9 mouse cellular contexts compared by ENCODE assay signal in genomic region chr10:39659411-39660268, GRCm38 (mm10). TPM values are rescaled to one million over a fixed set of nuclear protein-coding genes. Genes with fewer than 3 reads are reported as not detected.
DNase-seq lines count a peak whose midpoint lies in the region; ATAC-seq and TF ChIP-seq lines count a peak whose summit lies in the region.
"Had no signal": no experiment of that assay in that cellular context is flagged by ENCODE, and none has a peak within 500 bp of the region (broad histone marks: within the 10 kb centered on the region; RNA-seq: fewer than 3 reads in every experiment).

No protein-coding gene starts in this region.

- 4% methylated on average over 11 of the region's 11 CpGs for WGBS in lung, embryonic 14.5 days

- no peak for TF ChIP-seq CTCF in lung, embryonic 14.5 days (IDR thresholded peaks at IDR 0.05; ENCODE audit: low read depth)

- no peaks in the 10 kb centered on the region for H3K36me3 ChIP-seq in lung, embryonic 14.5 days (ENCODE audit: insufficient read depth)

- no peaks in the 10 kb centered on the region for H3K27me3 ChIP-seq in lung, embryonic 14.5 days (ENCODE audit: insufficient read depth, low read length)
- H3K27me3 ChIP-seq: CH12.LX had no signal

- H3K9ac ChIP-seq in lung, embryonic 14.5 days = no peak overlapping the region

- peak; percentile 90 for ATAC-seq in lung, embryonic 14.5 days (ENCODE audit: insufficient read depth)

- H3K4me2 ChIP-seq in lung, embryonic 14.5 days = peak overlapping the region; percentile 25

- no peak overlapping the region for H3K4me3 ChIP-seq in lung, embryonic 14.5 days (ENCODE audit: low read depth, low read length)

- H3K27ac ChIP-seq in lung, embryonic 14.5 days (ENCODE audit: low read depth) = peak overlapping the region; percentile 90

- H3K4me1 ChIP-seq in lung, embryonic 14.5 days (ENCODE audit: insufficient read depth) = peaks cover 36% of the 10 kb centered on the region

- DNase-seq in frontal cortex, postnatal 36 days (ENCODE audit: low spot score in 2 of 2) = peak; percentile 24 to 41
- DNase-seq in frontal cortex, postnatal 25 days (ENCODE audit: low spot score in 2 of 2) = no peak
- DNase-seq in embryo, embryonic 10 days (ENCODE audit: low spot score) = peak; percentile 82
- peak; percentile 71 to 80 for DNase-seq in heart, adult 18-20 months
- peak; percentile 79 for DNase-seq in kidney, adult 11 months
- DNase-seq in lung, embryonic 14.5 days = peak; percentile 85
- peak; percentile 22 for DNase-seq in ovary, postnatal 36 days (ENCODE audit: low spot score)
- no peak for DNase-seq in urinary bladder, postnatal 10 days (ENCODE audit: low spot score)

- H3K9me3 ChIP-seq in lung, embryonic 14.5 days (ENCODE audit: low read depth, low read length) = no peaks in the 10 kb centered on the region

RNA-seq across cellular contexts. Expression of gene Traf3ip2, which starts 46.9 kb away (rescaled TPM):
- total RNA-seq in heart, adult 18-20 months (2021) = 1 to 10 TPM; 4.7 to 5.4 TPM
- 27.9 TPM in 2 replicates for polyA plus RNA-seq in lung, embryonic 14.5 days (2014; fragmentation: Nextera tagmentation; extraction: Ambion mirVana)

Comparison
In these comparisons a context has a peak if more than half of its experiments do, and no peak if none do; other contexts are left out.
1. DNase-seq: peak in frontal cortex, postnatal 36 days (2 of 2), embryo, embryonic 10 days (single experiment), heart, adult 18-20 months (2 of 2), kidney, adult 11 months (single experiment), lung, embryonic 14.5 days (single experiment) and ovary, postnatal 36 days (single experiment); none in frontal cortex, postnatal 25 days (0 of 2) and urinary bladder, postnatal 10 days (single experiment).